Mouse (Mus musculus) large intestine, adult 2 months (tissue): ENCODE data around the gene Ptchd4. TPM values are rescaled to one million over a fixed set of nuclear protein-coding genes. Genes with fewer than 3 reads are reported as not detected.

Experiments
- DNase-seq: peaks from one replicate; pipeline ENCODE4 v3.0.0-alpha.2; 2012; ENCODE audit warnings: low read depth, low spot score
- WGBS: fragments of 180-500 bp; shearing (Covaris S2); methylation state at CpG from one replicate; pipeline ENCODE4 v1.1.7; 2018; 5-methylcytosine and 5-hydroxymethylcytosine counted together
- polyA plus RNA-seq: library from polyadenylated mRNA; depleted of rRNA; stranded (reverse); fragments of >200 nt; gene quantifications from 2 replicates; pipeline ENCODE4 v1.2.3, GENCODE M21; 2012; rRNA removed

Ptchd4 gene
- polyA plus RNA-seq = 0.02 TPM in 1 of 2 replicates, not detected in the other

- DNase-seq = no peak
- WGBS = 3% methylated on average over 55 of the region's 56 CpGs
Measured at GRCm38 (mm10) chr17:42315669-42316611, at the start of gene Ptchd4. Gene Ptchd4, plus strand, starts transcription at chr17:42315947.

- WGBS = 72% methylated on average over 2 of the region's 2 CpGs
- DNase-seq = no peak
Measured at GRCm38 (mm10) chr17:42276861-42277260, 38.9 kb upstream of the Ptchd4 start.

- DNase-seq = no peak
- 37% methylated on average over 1 of the region's 1 CpGs for WGBS
Measured at GRCm38 (mm10) chr17:42284391-42284790, 31.4 kb upstream of the Ptchd4 start.

GRCm38 (mm10) chr17:42286255-42286654 is 29.5 kb upstream of the Ptchd4 start:
- no peak for DNase-seq
- 59% methylated on average over 3 of the region's 3 CpGs for WGBS

GRCm38 (mm10) chr17:42290341-42290740 is 25.4 kb upstream of the Ptchd4 start:
- DNase-seq = no peak

- 37% methylated on average over 5 of the region's 5 CpGs for WGBS
- DNase-seq = no peak
Measured at GRCm38 (mm10) chr17:42291793-42292192, 24.0 kb upstream of the Ptchd4 start.

- 74% methylated on average over 4 of the region's 4 CpGs for WGBS
Measured at GRCm38 (mm10) chr17:42297986-42298385, 17.8 kb upstream of the Ptchd4 start.

GRCm38 (mm10) chr17:42299681-42300080 is 16.1 kb upstream of the Ptchd4 start:
- no peak for DNase-seq
- WGBS = 24% methylated on average over 3 of the region's 3 CpGs

More at GRCm38 (mm10) chr17:42297986-42298385, 17.8 kb upstream of the Ptchd4 start:
- DNase-seq = no peak

- no peak for DNase-seq
- WGBS = 57% methylated on average over 4 of the region's 4 CpGs
Measured at GRCm38 (mm10) chr17:42303062-42303577, 12.6 kb upstream of the Ptchd4 start.

GRCm38 (mm10) chr17:42304262-42304661 is 11.5 kb upstream of the Ptchd4 start:
- WGBS = 55% methylated on average over 4 of the region's 4 CpGs

GRCm38 (mm10) chr17:42307001-42307400 is 8.7 kb upstream of the Ptchd4 start:
- no peak for DNase-seq
- WGBS = 93% methylated on average over 1 of the region's 1 CpGs

More at GRCm38 (mm10) chr17:42304262-42304661, 11.5 kb upstream of the Ptchd4 start:
- DNase-seq = no peak

- no peak for DNase-seq
Measured at GRCm38 (mm10) chr17:42310136-42310535, 5.6 kb upstream of the Ptchd4 start.

- no peak for DNase-seq
- WGBS = 5% methylated on average over 22 of the region's 22 CpGs
Measured at GRCm38 (mm10) chr17:42316612-42316982, 850 bp downstream of the Ptchd4 start.

- DNase-seq = no peak
Measured at GRCm38 (mm10) chr17:42335787-42336186, 20.0 kb downstream of the Ptchd4 start.

GRCm38 (mm10) chr17:42336571-42336970 is 20.8 kb downstream of the Ptchd4 start:
- WGBS = 64% methylated on average over 6 of the region's 6 CpGs
- no peak for DNase-seq

GRCm38 (mm10) chr17:42346027-42346426 is 30.3 kb downstream of the Ptchd4 start:
- no peak for DNase-seq

- WGBS = 26% methylated on average over 1 of the region's 1 CpGs
- no peak for DNase-seq
Measured at GRCm38 (mm10) chr17:42358481-42358880, 42.7 kb downstream of the Ptchd4 start.

GRCm38 (mm10) chr17:42363085-42363710 is 47.5 kb downstream of the Ptchd4 start:
- WGBS = 88% methylated on average over 6 of the region's 6 CpGs
- no peak for DNase-seq

GRCm38 (mm10) chr17:42364716-42365115 is 49.0 kb downstream of the Ptchd4 start:
- WGBS = 28% methylated on average over 1 of the region's 1 CpGs
- DNase-seq = no peak

GRCm38 (mm10) chr17:42374881-42375280 is 59.1 kb downstream of the Ptchd4 start:
- 81% methylated on average over 4 of the region's 4 CpGs for WGBS
- no peak for DNase-seq

- no peak for DNase-seq
Measured at GRCm38 (mm10) chr17:42393086-42393485, 77.3 kb downstream of the Ptchd4 start.
